Mouse (Mus musculus): Measurements from ENCODE around the gene Zfp324. TPM values are rescaled to one million over a fixed set of nuclear protein-coding genes. Genes with fewer than 3 reads are reported as not detected.
A peak's percentile ranks its signal among the peaks of the same experiment; 100 is the strongest.

The Zfp324 gene
- polyA plus RNA-seq, 1 experiment from 2014 or later, result 15.9 TPM

DNA sequence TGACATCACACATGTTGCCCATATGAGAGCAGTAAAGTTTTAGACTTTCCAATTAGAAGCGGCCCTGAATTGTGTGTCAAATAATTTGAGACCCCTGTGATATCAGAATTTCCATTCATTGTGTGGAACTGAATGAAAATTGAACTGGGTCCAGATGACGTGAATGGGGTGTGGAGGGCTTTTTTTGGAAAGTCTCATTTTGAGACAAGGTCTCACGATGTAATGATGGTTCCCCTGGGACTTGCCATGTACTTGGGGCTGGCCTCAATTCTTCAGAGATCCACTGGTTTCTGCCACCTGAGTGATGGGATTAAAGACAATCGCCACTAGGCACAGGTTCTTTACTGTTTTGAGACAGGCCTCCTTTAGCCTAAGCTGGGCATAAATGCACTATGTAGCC is 25.0 kb upstream of the Zfp324 start:
- no peak overlapping the region for H3K4me2 ChIP-seq (replicated peaks)
- ATAC-seq (replicated peaks), result no peak
- H3K9ac ChIP-seq (replicated peaks), result no peak overlapping the region
- no peaks in the 10 kb centered on the region for H3K9me3 ChIP-seq
- H3K27me3 ChIP-seq, result no peaks in the 10 kb centered on the region
- H3K27ac ChIP-seq (replicated peaks), result no peak overlapping the region
- H3K36me3 ChIP-seq, result no peaks in the 10 kb centered on the region
- H3K4me1 ChIP-seq, result no peaks in the 10 kb centered on the region
- no peak overlapping the region for H3K4me3 ChIP-seq
- 81% methylated on average over 4 of the region's 4 CpGs for WGBS

DNA sequence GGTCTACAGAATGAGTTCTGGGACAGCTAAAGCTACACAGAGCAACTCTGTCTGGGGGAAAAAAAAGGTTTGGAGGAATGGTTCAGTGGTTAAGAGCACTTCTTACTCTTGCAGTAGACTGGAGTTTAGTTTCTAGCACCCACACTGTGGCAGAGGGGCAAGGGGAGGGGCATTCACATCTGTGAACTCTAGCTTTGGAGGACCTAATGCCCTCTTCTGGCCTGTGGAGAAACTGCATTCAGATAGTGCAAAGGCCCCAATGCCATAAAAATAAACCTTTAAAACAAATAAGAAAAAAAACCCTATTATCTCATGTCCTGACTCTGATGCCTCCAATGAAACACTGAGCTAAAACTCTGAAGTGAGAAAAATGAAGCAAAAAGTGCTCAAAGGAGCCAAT is 22.1 kb upstream of the Zfp324 start:
- ATAC-seq (replicated peaks), result no peak
- no peak overlapping the region for H3K27ac ChIP-seq (replicated peaks)
- H3K4me2 ChIP-seq (replicated peaks), result no peak overlapping the region
- no peaks in the 10 kb centered on the region for H3K27me3 ChIP-seq
- no peak overlapping the region for H3K9ac ChIP-seq (replicated peaks)
- H3K4me1 ChIP-seq, result no peaks in the 10 kb centered on the region
- no peaks in the 10 kb centered on the region for H3K36me3 ChIP-seq
- no peaks in the 10 kb centered on the region for H3K9me3 ChIP-seq
- H3K4me3 ChIP-seq, result no peak overlapping the region

DNA sequence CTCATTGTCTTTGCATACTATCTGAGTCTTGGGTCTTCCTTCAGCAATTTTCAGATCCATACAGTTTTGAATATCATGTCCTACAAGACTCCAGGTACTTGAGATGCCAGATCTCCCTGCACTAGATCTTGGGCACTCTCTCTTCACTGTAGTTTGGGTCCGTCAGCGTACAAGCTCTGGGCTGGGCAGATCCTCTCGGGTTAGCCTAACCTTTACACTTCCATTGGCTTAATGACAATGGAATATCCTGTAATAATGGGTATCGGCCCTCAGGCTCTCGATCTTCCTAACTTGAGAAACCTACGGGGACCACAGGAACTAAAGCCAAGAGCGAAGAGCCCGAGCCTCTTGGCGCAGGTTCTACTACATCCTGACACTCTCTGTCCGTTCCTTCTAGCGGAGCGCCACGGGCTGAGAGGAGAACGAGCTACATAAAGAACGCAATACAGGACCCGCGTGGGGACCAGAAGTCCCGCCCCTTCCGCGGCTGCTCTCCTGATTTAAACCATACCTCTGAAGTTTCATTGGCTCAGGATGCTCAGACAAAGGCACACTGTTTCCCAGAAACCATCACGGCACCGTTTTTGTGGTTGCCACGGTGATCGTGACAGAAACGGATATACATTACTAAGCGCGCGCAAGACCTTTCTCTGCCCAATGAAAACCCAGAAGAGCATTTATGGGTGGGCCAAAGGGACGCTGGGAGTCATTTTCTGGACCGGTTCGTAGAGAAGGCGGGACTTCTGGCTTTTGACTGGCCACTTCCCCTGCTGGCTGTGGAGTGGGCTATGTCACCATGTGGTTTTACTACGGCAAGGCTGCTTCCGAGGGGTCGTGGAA is 16.4 kb upstream of the Zfp324 start:
- WGBS, result 9% methylated on average over 35 of the region's 35 CpGs
- peak; percentile 98 for ATAC-seq (replicated peaks)

DNA sequence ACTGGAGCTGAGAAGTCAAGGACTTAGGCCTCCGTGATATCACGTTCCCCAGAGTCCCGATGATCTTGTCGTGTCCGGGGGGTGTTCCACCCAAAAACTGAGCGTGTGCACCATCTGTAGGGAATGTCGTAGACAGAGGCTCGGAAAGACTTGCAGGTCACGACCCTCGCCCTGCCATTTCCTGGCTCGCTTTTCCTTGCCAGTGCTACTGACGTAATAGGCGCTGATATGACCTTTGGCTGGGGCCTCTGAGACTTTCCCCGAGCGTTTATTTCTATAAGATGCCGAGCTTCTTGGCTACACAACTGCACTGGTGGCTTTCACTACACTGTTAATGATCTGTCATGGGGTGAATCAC is 15.8 kb upstream of the Zfp324 start:
- Histone ChIP-seq H3K27me3 (no peaks in the 10 kb centered on the region), H3K9ac (replicated peaks) (peak overlapping the region; percentile 66), H3K9me3 (no peaks in the 10 kb centered on the region), H3K27ac (replicated peaks) (peak overlapping the region; percentile 94), H3K4me1 (peaks cover 13% of the 10 kb centered on the region), H3K36me3 (no peaks in the 10 kb centered on the region), H3K4me3 (peak overlapping the region; percentile 45), H3K4me2 (replicated peaks) (peak overlapping the region; percentile 81)
- 11% methylated on average over 16 of the region's 16 CpGs for WGBS
- ATAC-seq (replicated peaks), result peak; percentile 21

More for the DNA sequence above, 16.4 kb upstream of the Zfp324 start:
- peak overlapping the region; percentile 94 for H3K27ac ChIP-seq (replicated peaks)
- H3K9me3 ChIP-seq, result no peaks in the 10 kb centered on the region
- H3K4me2 ChIP-seq (replicated peaks), result peak overlapping the region; percentile 81
- peaks cover 13% of the 10 kb centered on the region for H3K4me1 ChIP-seq
- peak overlapping the region; percentile 45 for H3K4me3 ChIP-seq
- H3K36me3 ChIP-seq, result no peaks in the 10 kb centered on the region
- H3K9ac ChIP-seq (replicated peaks), result peak overlapping the region; percentile 66
- no peaks in the 10 kb centered on the region for H3K27me3 ChIP-seq

DNA sequence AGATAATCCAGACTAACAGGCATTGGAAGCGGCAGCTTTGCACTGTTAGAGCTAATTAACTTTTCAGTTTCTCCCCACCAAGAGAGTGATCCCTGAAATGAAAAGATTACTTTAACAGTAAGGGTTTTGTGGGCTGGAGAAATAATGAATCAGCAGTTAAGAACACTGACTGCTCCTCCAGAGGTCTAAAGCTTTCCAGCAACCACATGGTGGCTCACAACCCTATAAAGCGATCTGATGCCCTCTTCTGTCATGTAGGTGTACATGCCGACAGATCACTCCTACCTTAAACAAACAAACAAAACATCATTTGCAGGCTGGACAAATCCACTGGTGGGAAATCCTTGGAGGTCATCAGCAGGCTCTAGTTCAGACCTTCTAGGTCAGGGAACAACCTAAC is 10.7 kb upstream of the Zfp324 start:
- Histone ChIP-seq H3K27ac (replicated peaks) (no peak overlapping the region), H3K9ac (replicated peaks) (no peak overlapping the region), H3K36me3 (no peaks in the 10 kb centered on the region), H3K9me3 (no peaks in the 10 kb centered on the region), H3K4me2 (replicated peaks) (no peak overlapping the region), H3K4me1 (peaks cover 7% of the 10 kb centered on the region), H3K27me3 (no peaks in the 10 kb centered on the region), H3K4me3 (no peak overlapping the region)
- WGBS, result 59% methylated on average over 3 of the region's 3 CpGs
- ATAC-seq (replicated peaks), result no peak

DNA sequence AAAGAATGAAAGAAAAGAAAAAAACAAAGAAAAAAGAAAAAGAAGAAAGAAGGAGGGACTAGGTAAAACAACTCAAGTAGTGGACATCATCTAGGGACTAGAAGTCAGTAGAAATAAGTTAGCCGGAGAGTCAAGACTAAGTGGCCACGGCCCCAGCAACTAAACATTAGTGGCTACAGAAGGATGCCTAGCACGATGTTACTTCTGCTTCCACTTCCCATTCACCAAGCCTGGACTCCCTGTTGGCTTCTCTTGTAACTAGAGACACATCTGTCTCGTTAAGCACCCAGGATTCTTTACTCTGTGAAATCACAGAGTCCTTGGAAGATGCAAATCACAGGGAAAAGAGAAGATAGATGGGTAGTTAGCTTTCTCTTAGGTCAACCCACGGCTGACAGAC is 8.1 kb upstream of the Zfp324 start:
- no peak for ATAC-seq (replicated peaks)
- Histone ChIP-seq H3K4me2 (replicated peaks) (no peak overlapping the region), H3K4me3 (no peak overlapping the region), H3K27ac (replicated peaks) (no peak overlapping the region), H3K9ac (replicated peaks) (no peak overlapping the region), H3K27me3 (no peaks in the 10 kb centered on the region), H3K36me3 (no peaks in the 10 kb centered on the region), H3K9me3 (no peaks in the 10 kb centered on the region), H3K4me1 (no peaks in the 10 kb centered on the region)
- WGBS, result 68% methylated on average over 5 of the region's 5 CpGs

DNA sequence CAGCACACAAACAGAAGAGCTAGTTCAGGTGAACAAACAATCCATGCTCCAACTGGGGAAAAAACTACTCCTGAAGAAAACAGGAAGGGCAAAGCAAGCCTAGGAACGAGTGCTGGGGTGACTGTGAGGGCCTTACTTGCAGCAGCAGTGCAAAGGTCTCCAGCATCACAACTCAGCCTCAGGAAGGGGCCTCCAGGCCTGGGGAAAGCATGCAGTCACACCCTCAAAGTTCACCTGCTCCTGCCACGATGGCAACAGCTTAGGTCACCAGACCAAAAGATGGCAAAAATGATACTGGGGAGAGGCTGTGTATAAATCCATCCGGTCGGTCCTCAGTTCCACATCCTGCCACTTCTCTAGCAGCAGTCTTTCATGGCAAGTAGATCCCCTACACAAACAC is 6.7 kb upstream of the Zfp324 start:
- H3K36me3 ChIP-seq, result no peaks in the 10 kb centered on the region
- no peaks in the 10 kb centered on the region for H3K9me3 ChIP-seq
- ATAC-seq (replicated peaks), result no peak
- no peak overlapping the region for H3K4me2 ChIP-seq (replicated peaks)
- 82% methylated on average over 4 of the region's 4 CpGs for WGBS
- H3K4me3 ChIP-seq, result no peak overlapping the region
- no peak overlapping the region for H3K27ac ChIP-seq (replicated peaks)
- H3K27me3 ChIP-seq, result no peaks in the 10 kb centered on the region
- no peaks in the 10 kb centered on the region for H3K4me1 ChIP-seq
- H3K9ac ChIP-seq (replicated peaks), result no peak overlapping the region

GRCm38 (mm10) chr7:12959718-12960117 is 5.9 kb upstream of the Zfp324 start:
- H3K4me2 ChIP-seq (replicated peaks), result no peak overlapping the region
- H3K36me3 ChIP-seq, result no peaks in the 10 kb centered on the region
- no peak for ATAC-seq (replicated peaks)
- no peak overlapping the region for H3K4me3 ChIP-seq
- H3K9me3 ChIP-seq, result no peaks in the 10 kb centered on the region
- H3K27ac ChIP-seq (replicated peaks), result no peak overlapping the region
- H3K9ac ChIP-seq (replicated peaks), result no peak overlapping the region
- peaks cover 2% of the 10 kb centered on the region for H3K4me1 ChIP-seq
- WGBS, result 15% methylated on average over 4 of the region's 4 CpGs
- H3K27me3 ChIP-seq, result no peaks in the 10 kb centered on the region

- peak overlapping the region; percentile 56 for H3K9ac ChIP-seq (replicated peaks)
- H3K27ac ChIP-seq (replicated peaks), result peak overlapping the region; percentile 89
- H3K4me3 ChIP-seq, result peak overlapping the region; percentile 47
- WGBS, result 1% methylated on average over 29 of the region's 29 CpGs
- no peaks in the 10 kb centered on the region for H3K9me3 ChIP-seq
- no peaks in the 10 kb centered on the region for H3K36me3 ChIP-seq
- no peaks in the 10 kb centered on the region for H3K27me3 ChIP-seq
- peaks cover 14% of the 10 kb centered on the region for H3K4me1 ChIP-seq
- peak; percentile 76 for ATAC-seq (replicated peaks)
- H3K4me2 ChIP-seq (replicated peaks), result peak overlapping the region; percentile 53
Measured at GRCm38 (mm10) chr7:12961511-12962141, 4.0 kb upstream of the Zfp324 start.

DNA sequence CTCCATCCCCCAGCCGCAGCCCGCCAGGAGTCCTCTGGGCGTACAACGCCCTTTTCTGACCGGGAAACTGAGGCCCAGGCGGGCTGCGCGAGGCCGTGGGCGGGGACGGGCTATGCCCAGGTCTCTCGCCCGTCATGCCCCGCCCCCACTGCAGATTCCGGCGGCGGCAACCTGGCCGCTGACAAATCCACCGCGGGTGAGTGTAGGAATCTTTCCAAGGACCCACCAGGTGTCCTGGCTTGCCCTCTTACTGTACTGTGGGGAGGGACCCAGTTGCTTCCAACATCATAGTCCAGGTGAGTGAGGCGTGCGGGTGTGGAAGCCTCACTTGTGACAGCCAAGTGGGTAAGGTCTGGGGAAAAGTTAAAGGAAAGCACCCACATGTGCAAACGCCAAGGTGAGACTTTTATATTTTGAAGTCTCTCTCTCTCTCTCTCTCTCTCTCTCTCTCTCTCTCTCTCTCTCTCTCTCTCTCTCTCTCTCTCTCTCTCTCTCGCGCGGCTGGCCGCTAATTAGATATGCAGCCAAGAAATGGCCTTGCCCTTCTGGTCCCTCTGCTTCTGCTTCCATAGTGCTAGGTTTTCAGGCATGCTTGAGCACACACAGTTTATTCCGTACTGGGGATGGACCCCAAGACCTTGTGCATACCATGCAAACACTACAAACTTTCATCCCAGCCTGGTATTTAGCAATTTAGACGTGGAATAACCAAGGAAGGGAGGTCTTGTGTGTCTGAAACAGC is 637 bp downstream of the Zfp324 start:
- no peaks in the 10 kb centered on the region for H3K9me3 ChIP-seq
- H3K4me3 ChIP-seq, result peak overlapping the region; percentile 49
- H3K27me3 ChIP-seq, result no peaks in the 10 kb centered on the region
- H3K4me2 ChIP-seq (replicated peaks), result peak overlapping the region; percentile 80
- H3K9ac ChIP-seq (replicated peaks), result peak overlapping the region; percentile 63
- H3K27ac ChIP-seq (replicated peaks), result peak overlapping the region; percentile 91
- peaks cover 26% of the 10 kb centered on the region for H3K36me3 ChIP-seq
- ATAC-seq (replicated peaks), result peak; percentile 48
- H3K4me1 ChIP-seq, result peaks cover 25% of the 10 kb centered on the region
- under 1% methylated on average over 29 of the region's 29 CpGs for WGBS

DNA sequence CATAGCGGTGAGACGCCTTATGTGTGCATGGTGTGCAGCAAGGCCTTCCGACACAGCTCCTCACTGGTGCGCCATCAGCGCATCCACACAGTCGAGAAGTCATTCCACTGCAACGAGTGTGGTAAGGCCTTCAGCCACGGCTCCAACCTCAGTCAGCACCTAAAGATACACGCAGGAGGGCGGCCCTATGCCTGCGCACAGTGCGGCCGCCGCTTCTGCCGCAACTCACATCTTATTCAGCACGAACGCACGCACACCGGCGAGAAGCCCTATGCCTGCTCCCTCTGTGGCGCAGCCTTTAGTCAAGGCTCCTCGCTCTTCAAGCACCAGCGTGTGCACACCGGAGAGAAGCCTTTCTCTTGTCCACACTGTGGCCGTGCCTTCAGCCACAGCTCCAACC is 5.3 kb downstream of the Zfp324 start:
- 94% methylated on average over 25 of the region's 25 CpGs for WGBS
- no peak for ATAC-seq (replicated peaks)
- peaks cover 16% of the 10 kb centered on the region for H3K4me1 ChIP-seq

GRCm38 (mm10) chr7:12977682-12978389 is 12.2 kb downstream of the Zfp324 start, which contains the start of gene Zfp446:
Zfp446 (plus strand) TSS chr7:12977848.
- under 1% methylated on average over 49 of the region's 49 CpGs for WGBS
- H3K36me3 ChIP-seq, result peaks cover 10% of the 10 kb centered on the region

More for the DNA sequence above, 5.3 kb downstream of the Zfp324 start:
- Histone ChIP-seq H3K9ac (replicated peaks) (no peak overlapping the region), H3K4me3 (no peak overlapping the region), H3K36me3 (peaks cover 45% of the 10 kb centered on the region), H3K27me3 (no peaks in the 10 kb centered on the region), H3K4me2 (replicated peaks) (no peak overlapping the region), H3K9me3 (no peaks in the 10 kb centered on the region), H3K27ac (replicated peaks) (no peak overlapping the region)

More at GRCm38 (mm10) chr7:12977682-12978389, 12.2 kb downstream of the Zfp324 start, which contains the start of gene Zfp446:
- Histone ChIP-seq H3K9ac (replicated peaks) (peak within 1 kb of the TSS; percentile 57), H3K27ac (replicated peaks) (peak within 1 kb of the TSS; percentile 93), H3K9me3 (no peaks in the 10 kb centered on the region), H3K27me3 (no peaks in the 10 kb centered on the region), H3K4me2 (replicated peaks) (peak within 1 kb of the TSS; percentile 56), H3K4me3 (peak within 1 kb of the TSS; percentile 54), H3K4me1 (peaks cover 17% of the 10 kb centered on the region)
- peak; percentile 98 for ATAC-seq (replicated peaks)

All from forebrain, embryonic 15.5 days (tissue).